Mouse (Mus musculus) erythroid progenitor cell, adult 5-6 weeks (primary cell): ENCODE measurements around the gene Pgbd1. TPM values are rescaled to one million over a fixed set of nuclear protein-coding genes. Genes with fewer than 3 reads are reported as not detected.
"Not testable (repeated sequence)": the region's sequence is repeated elsewhere in the genome, so short reads cannot be mapped to it uniquely, and the experiment has no call there.

Experiments used
- ATAC-seq: replicated peaks from 2 replicates; pipeline ENCODE4 v1.8.0; 2016; ENCODE audit warnings: moderate number of reproducible peaks, mild to moderate bottlenecking, moderate TSS enrichment, inconsistent platforms; ENCODE audit not compliant: poor library complexity, low FRiP score, severe bottlenecking
- total RNA-seq, 2 experiments: library from RNA; stranded (forward) in 1 of 2; stranded (reverse) in 1 of 2; fragments of 150-400 nt in 1 of 2; fragments of 186-747, 209-891 nt in 1 of 2; gene quantifications; 2 replicates each; pipeline versions ENCODE4 v1.2.3 to v1.2.4; 2015 to 2017; ENCODE audit warnings: low replicate concordance in 2 of 2

Gene Pgbd1
- total RNA-seq (2015; ENCODE audit: low replicate concordance), result not detected in 2 replicates
- total RNA-seq (2017; ENCODE audit: low replicate concordance), result not detected in 2 replicates

GRCm38 (mm10) chr13:21440503-21441206 is at the start of gene Pgbd1:
Pgbd1 (minus strand) TSS chr13:21441058.
- peak; percentile 78 for ATAC-seq

GRCm38 (mm10) chr13:21486881-21487280 is 46.0 kb upstream of the Pgbd1 start:
- ATAC-seq, result no peak

DNA sequence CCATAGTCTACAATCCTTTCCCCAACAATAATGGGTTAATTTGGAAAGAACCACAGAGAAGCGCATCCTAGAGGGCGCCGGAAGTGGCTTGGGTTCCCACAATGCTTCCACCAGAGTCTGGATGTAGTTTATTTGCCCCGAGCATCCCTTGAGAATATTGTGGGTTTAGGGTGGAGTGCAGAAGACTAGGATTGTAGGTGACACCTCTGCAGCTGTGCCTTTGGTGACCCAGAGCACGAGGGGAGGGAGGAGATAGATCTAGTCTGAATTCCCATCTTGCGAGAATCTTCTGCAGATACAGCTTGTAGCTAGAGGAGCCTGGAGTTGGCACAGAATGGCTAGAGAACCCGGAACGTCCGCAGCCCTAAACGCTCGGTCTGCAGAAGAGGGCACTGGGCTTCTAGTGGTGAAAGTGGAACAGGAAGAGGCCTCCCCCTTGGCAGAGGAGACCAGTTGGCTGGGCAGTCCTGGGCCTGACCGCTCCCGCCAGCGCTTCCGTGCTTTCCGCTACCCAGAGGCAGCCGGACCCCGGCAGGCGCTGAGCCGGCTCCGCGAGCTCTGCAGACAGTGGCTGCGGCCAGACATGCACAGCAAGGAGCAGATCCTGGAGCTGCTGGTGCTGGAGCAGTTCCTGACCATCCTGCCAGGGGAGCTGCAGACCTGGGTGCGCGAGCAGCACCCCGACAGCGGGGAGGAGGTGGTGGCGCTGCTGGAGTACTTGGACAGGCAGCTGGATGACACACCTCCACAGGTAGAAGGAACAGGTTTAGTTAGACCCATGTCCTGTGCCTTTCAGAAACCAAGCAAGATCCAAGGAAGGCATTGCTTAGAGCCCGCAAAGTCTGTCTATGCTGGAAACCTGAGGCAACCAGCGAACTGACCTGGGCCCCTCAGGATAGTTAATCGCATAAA is 38.2 kb upstream of the Pgbd1 start, which contains the start of the genes Zkscan4 and Gm10065:
Zkscan4 (plus strand) TSS at position 149 of the 912 bp plus-strand sequence.
Gm10065 (minus strand) TSS at position 683 of the 912 bp plus-strand sequence.
- not testable (repeated sequence) for ATAC-seq

- ATAC-seq, result no peak
Observed at GRCm38 (mm10) chr13:21472427-21472826, 31.6 kb upstream of the Pgbd1 start.

DNA sequence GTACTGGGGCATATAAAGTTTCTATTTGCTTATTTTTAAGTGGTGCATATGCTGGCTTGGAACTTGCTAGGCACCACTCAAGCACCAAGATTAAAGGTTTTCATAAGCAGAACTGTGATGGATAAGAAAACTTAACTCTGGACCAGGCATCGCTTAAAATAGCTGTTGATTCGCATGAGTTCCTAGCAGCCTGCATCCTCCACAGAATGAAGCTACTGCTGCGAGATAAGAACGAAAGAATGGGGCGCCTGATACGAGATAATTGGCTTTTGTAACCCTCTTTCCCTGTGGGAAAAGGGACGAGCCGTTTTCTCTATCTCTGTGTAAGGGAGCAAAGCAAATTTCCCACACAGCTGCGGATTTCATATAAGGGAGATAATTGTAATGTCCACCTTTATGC is 28.2 kb upstream of the Pgbd1 start:
- no peak for ATAC-seq

DNA sequence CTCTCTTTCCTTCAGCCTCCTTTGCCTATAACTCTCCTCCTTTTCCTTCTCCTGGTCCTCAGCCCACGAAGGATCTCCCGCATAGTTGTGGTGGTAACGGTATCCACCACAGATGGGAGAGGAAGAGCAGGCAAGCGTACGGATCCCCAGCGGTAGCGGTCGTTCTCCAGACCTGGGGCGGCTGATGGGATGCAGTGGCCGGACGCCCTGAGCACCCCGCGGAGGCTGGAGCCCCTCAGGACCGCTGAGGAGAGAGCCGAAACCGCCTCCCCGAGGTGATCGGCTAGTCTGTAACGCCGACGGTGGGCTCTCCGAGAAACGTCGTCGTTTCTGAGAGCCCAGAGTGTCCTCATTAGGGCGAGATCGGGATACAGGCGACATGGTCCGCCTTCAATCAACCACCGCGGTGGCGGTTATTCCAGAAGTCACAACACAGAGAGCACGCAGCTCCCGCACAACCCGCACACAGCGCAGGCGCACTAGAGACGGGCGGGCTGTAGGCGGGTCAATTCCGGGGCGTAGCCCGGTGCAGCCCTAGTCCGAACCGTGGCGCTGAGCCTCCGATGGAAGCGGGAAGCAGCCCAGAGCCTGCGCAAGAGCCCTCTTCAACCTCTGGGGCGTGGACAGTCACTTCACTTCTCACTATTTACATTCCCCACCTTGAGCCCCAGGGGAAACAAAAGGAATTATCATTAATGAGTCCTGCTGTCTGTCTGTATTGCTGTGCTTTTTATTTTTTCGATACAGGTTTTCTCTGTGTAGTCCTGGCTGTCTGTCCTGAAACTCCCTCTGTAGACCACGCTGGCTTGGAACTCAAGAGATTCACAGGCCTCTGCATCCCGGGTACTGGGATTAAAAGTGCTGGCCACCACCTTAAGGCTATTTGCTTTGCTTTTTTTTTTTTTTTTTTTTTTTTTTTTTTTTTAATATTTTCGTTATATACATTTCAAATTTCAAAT is 27.5 kb upstream of the Pgbd1 start, which contains the start of gene Nkapl:
Nkapl (minus strand) TSS at position 449 of the 959 bp plus-strand sequence.
- ATAC-seq, result peak; percentile 100

DNA sequence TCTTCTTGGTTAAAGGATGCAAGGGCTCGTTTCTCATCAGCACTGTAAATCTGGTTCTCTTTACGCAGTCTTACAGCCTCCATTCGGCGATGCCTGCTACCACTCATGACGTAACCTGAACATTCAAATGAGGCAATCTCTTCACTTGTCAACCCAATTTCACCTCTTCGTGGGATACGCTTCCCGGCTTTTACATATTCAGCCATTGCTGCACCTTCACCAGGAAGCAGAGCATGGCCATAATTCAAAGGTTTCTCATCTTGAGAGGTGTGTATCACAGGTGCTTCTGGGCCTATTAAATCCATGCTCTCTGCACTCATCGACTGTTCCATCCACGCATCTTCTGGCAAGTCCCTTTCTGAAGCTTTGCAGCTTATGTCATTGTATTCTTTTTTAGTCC is 26.5 kb upstream of the Pgbd1 start:
- ATAC-seq, result no peak

- ATAC-seq, result not testable (repeated sequence)
Observed at GRCm38 (mm10) chr13:21462516-21462915, 21.7 kb upstream of the Pgbd1 start.

GRCm38 (mm10) chr13:21456347-21456746 is 15.5 kb upstream of the Pgbd1 start:
- no peak for ATAC-seq

- no peak for ATAC-seq
Observed at GRCm38 (mm10) chr13:21454133-21454532, 13.3 kb upstream of the Pgbd1 start.

GRCm38 (mm10) chr13:21453449-21453848 is 12.6 kb upstream of the Pgbd1 start, which contains the start of gene Zscan26:
Zscan26 (minus strand) TSS chr13:21453730.
- ATAC-seq, result no peak; the same call in 1 of the 2 replicates

DNA sequence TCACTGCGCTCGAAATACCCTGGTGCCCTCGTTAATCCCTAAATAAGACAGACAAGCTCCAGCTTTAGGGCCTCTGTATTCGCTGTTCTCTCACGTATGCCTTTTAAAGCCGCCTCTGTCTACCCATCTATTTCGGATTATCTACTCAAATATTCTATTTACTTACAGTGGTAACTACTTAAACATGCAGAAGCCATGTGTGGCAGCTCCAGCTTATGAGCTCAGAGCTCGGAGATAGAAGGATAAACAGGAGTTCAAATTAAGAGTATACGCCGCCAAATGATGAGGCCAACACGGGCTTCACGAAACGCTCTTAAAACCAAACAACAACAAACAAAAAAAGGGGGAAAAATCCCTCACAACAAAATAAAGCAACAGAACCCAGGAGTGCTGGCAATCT is 12.2 kb upstream of the Pgbd1 start:
- no peak for ATAC-seq

- no peak for ATAC-seq
Observed at GRCm38 (mm10) chr13:21447856-21448614, 7.2 kb upstream of the Pgbd1 start.

DNA sequence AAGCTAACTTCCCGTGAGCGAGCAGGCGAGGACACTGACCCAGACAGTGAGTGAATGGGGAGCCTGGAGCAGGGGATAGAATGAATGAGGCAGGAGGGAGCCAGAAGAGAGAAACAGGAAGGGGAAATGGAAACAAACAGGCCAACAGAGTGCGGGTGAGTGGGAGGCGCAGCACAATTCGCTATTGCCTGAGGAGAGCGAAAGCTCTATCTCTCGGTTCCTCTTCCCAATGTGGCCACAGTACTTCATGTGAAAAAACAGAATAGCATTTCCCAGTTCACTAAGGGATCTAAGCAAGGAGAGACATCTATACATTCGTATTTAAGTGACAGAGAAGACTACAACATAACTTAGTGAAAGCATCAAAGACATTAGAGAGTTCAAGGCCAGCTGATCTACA is 5.9 kb upstream of the Pgbd1 start:
- ATAC-seq, result no peak

DNA sequence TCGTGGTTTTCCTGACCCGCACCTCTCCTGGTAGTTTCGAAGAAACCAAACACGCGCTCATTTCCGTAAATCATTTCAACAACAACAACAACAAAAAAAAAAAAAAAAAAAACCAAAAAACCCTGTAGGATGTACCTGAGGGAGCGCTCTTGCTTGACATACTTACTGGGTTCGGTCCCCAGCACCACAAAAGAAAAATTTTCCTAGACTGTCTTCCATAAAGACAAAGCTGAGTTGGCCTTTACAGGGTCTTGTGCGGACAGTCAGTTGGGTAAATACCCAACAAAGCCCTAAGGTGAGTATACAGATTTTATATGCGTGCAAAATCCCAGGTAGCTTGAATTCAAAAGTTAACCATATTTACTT is 332 bp upstream of the Pgbd1 start:
- no peak for ATAC-seq

DNA sequence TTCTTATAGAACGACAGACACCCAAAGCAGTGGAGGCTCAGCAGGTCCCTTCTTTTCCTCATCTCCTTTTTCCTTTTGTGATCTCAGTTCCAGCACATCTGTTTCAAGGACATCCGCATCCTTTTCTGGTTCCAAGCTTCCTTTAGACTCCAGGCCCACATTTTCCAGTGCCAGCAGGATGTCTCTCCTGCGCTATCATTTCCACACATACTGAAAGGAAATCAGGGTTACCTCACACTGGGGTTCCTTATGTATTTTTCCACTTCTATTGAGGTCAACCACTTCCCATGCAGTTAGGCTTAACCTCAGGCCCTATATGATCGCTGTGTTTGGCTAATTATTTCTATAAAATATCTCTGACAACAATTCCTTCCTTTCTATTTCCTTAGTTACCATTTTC is 5.4 kb downstream of the Pgbd1 start:
- ATAC-seq, result no peak

DNA sequence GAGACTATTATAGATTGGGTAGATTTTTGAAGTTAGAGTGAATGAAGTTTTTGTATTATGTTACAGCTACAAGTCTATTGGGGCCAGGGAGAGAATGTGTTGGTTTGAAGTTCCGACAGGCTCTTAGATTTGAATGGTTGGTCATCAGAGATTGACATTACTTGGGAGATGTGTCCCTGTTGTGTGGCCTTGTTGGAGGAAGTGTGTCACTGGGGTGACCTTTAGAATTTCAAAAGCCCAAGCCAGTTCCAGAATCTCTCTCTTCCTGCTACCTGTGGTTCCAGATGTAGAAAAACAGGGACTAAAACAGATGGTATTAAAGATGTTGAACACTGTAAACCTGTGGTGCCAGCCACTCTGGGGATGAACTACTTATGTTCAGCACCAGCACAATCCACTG is 13.2 kb downstream of the Pgbd1 start:
- no peak for ATAC-seq

DNA sequence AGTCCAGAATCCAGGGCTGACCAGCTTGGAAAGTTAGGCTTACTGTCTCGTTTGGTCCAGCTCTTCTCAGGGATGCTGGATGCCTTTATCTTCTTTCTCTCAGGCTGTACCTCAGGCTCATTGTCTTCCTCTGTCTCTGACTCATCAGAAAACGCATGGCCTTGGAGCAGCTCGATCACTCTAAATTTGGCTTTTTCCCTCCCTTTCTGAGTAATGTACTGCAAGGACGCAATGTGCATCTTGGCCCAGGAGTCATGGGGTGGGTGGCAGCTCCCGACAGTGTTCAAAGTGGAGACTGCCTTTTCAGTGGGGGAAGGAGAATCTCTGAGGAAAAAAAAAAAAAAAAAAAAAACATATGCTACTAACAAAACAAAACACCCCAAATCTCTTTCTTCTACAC is 17.6 kb downstream of the Pgbd1 start:
- ATAC-seq, result no peak

DNA sequence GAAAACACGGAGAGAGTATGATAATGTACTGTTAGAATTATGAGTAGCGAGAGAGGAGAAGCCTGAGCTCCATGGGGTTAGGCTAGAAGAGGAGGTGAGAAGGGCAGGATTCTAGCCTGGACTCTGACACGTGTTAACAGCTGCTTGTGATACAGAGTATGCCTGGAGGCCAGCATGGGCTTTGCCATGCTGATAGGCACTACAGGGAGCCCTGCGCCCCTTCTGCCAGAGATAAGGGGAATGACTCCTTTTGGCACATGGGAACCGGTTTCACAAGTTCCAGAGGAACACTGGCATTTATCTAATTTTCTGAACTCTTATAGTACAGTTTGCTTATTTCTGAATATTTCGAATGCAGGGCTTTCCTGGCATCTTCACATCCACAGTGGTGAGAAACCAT is 22.0 kb downstream of the Pgbd1 start:
- peak; percentile 91 for ATAC-seq
